Mouse (Mus musculus): ENCODE results near the gene Ltn1. TPM values are rescaled to one million over a fixed set of nuclear protein-coding genes. Genes with fewer than 3 reads are reported as not detected.

Gene Ltn1
- polyA plus RNA-seq (2015; fragmentation: Nextera tagmentation; extraction: Ambion mirVana), result 16.4 and 17.5 TPM in 2 replicates

GRCm38 (mm10) chr16:87432033-87432814 lies at the start of gene Ltn1:
TSS of gene Ltn1 (minus strand) at chr16:87432612.
- WGBS, result under 1% methylated on average over 56 of the region's 56 CpGs
- H3K9ac ChIP-seq, result peak within 1 kb of the TSS; percentile 94
- peak within 1 kb of the TSS; percentile 78 for H3K27ac ChIP-seq (replicated peaks)
- ATAC-seq (ENCODE audit: extremely low read depth, insufficient number of reproducible peaks, low FRiP score, low TSS enrichment), result peak; percentile 97
- H3K4me3 ChIP-seq, result peak within 1 kb of the TSS; percentile 96
- peaks cover 14% of the 10 kb centered on the region for H3K36me3 ChIP-seq
- H3K9me3 ChIP-seq, result no peaks in the 10 kb centered on the region
- peaks cover 8% of the 10 kb centered on the region for H3K4me1 ChIP-seq
- H3K4me2 ChIP-seq, result peak within 1 kb of the TSS; percentile 89
- H3K27me3 ChIP-seq (replicated peaks), result no peaks in the 10 kb centered on the region

GRCm38 (mm10) chr16:87470579-87470978 lies 38.2 kb upstream of the Ltn1 start:
- Histone ChIP-seq H3K9ac (no peak overlapping the region), H3K27me3 (replicated peaks) (no peaks in the 10 kb centered on the region), H3K4me3 (no peak overlapping the region), H3K36me3 (peaks cover 88% of the 10 kb centered on the region), H3K9me3 (no peaks in the 10 kb centered on the region), H3K27ac (replicated peaks) (no peak overlapping the region), H3K4me2 (no peak overlapping the region), H3K4me1 (no peaks in the 10 kb centered on the region)
- 88% methylated on average over 4 of the region's 4 CpGs for WGBS
- ATAC-seq (ENCODE audit: extremely low read depth, insufficient number of reproducible peaks, low FRiP score, low TSS enrichment), result no peak

- H3K27ac ChIP-seq (replicated peaks), result no peak overlapping the region
- WGBS, result 96% methylated on average over 3 of the region's 3 CpGs
These were observed 26.3 kb upstream of the Ltn1 start for GRCm38 (mm10) chr16:87458752-87459151.

GRCm38 (mm10) chr16:87455180-87455611 lies 22.8 kb upstream of the Ltn1 start:
- H3K4me1 ChIP-seq, result peaks cover 20% of the 10 kb centered on the region
- under 1% methylated on average over 38 of the region's 38 CpGs for WGBS
- ATAC-seq (ENCODE audit: extremely low read depth, insufficient number of reproducible peaks, low FRiP score, low TSS enrichment), result peak; percentile 54; the same call in 1 of the 2 replicates
- H3K9ac ChIP-seq, result peak overlapping the region; percentile 95
- peak overlapping the region; percentile 95 for H3K4me2 ChIP-seq
- peak overlapping the region; percentile 89 for H3K4me3 ChIP-seq
- peak overlapping the region; percentile 85 for H3K27ac ChIP-seq (replicated peaks)
- H3K36me3 ChIP-seq, result peaks cover 19% of the 10 kb centered on the region
- no peaks in the 10 kb centered on the region for H3K9me3 ChIP-seq
- H3K27me3 ChIP-seq (replicated peaks), result no peaks in the 10 kb centered on the region

More at GRCm38 (mm10) chr16:87458752-87459151, 26.3 kb upstream of the Ltn1 start:
- no peaks in the 10 kb centered on the region for H3K27me3 ChIP-seq (replicated peaks)
- no peak overlapping the region for H3K4me2 ChIP-seq
- ATAC-seq (ENCODE audit: extremely low read depth, insufficient number of reproducible peaks, low FRiP score, low TSS enrichment), result no peak
- H3K9me3 ChIP-seq, result no peaks in the 10 kb centered on the region
- H3K4me3 ChIP-seq, result no peak overlapping the region
- H3K4me1 ChIP-seq, result peaks cover 20% of the 10 kb centered on the region
- peaks cover 48% of the 10 kb centered on the region for H3K36me3 ChIP-seq
- H3K9ac ChIP-seq, result no peak overlapping the region

GRCm38 (mm10) chr16:87454419-87455179 lies 22.2 kb upstream of the Ltn1 start, which contains the start of gene Usp16:
TSS of gene Usp16 (plus strand) at chr16:87454703.
- peak within 1 kb of the TSS; percentile 95 for H3K9ac ChIP-seq
- H3K27me3 ChIP-seq (replicated peaks), result no peaks in the 10 kb centered on the region
- H3K4me3 ChIP-seq, result peak within 1 kb of the TSS; percentile 89
- ATAC-seq (ENCODE audit: extremely low read depth, insufficient number of reproducible peaks, low FRiP score, low TSS enrichment), result peak; percentile 92
- H3K36me3 ChIP-seq, result peaks cover 13% of the 10 kb centered on the region
- WGBS, result 9% methylated on average over 45 of the region's 45 CpGs
- H3K4me1 ChIP-seq, result peaks cover 20% of the 10 kb centered on the region
- peak within 1 kb of the TSS; percentile 95 for H3K4me2 ChIP-seq
- no peaks in the 10 kb centered on the region for H3K9me3 ChIP-seq
- H3K27ac ChIP-seq (replicated peaks), result peak within 1 kb of the TSS; percentile 85

- Histone ChIP-seq H3K4me3 (no peak overlapping the region), H3K36me3 (0 out of 2 replicates have a peak, but pooled peaks cover under 1% of the 10 kb centered on the region), H3K9me3 (no peaks in the 10 kb centered on the region), H3K27me3 (replicated peaks) (no peaks in the 10 kb centered on the region), H3K27ac (replicated peaks) (no peak overlapping the region), H3K9ac (no peak overlapping the region), H3K4me1 (peaks cover 20% of the 10 kb centered on the region), H3K4me2 (no peak overlapping the region)
- ATAC-seq (ENCODE audit: extremely low read depth, insufficient number of reproducible peaks, low FRiP score, low TSS enrichment), result no peak
- 67% methylated on average over 2 of the region's 2 CpGs for WGBS
These were observed 20.8 kb upstream of the Ltn1 start for GRCm38 (mm10) chr16:87453226-87453625.

- Histone ChIP-seq H3K36me3 (no peaks in the 10 kb centered on the region), H3K9me3 (no peaks in the 10 kb centered on the region), H3K9ac (no peak overlapping the region), H3K4me3 (no peak overlapping the region), H3K4me2 (no peak overlapping the region), H3K27me3 (replicated peaks) (no peaks in the 10 kb centered on the region), H3K27ac (replicated peaks) (no peak overlapping the region), H3K4me1 (peaks cover 12% of the 10 kb centered on the region)
- ATAC-seq (ENCODE audit: extremely low read depth, insufficient number of reproducible peaks, low FRiP score, low TSS enrichment), result no peak
- 80% methylated on average over 3 of the region's 3 CpGs for WGBS
These were observed 13.1 kb upstream of the Ltn1 start for GRCm38 (mm10) chr16:87445528-87445927.

GRCm38 (mm10) chr16:87445110-87445509 lies 12.7 kb upstream of the Ltn1 start:
- H3K4me1 ChIP-seq, result peaks cover 12% of the 10 kb centered on the region

GRCm38 (mm10) chr16:87444071-87444470 lies 11.7 kb upstream of the Ltn1 start:
- H3K9ac ChIP-seq, result no peak overlapping the region
- no peaks in the 10 kb centered on the region for H3K36me3 ChIP-seq
- H3K27me3 ChIP-seq (replicated peaks), result no peaks in the 10 kb centered on the region
- no peaks in the 10 kb centered on the region for H3K9me3 ChIP-seq
- H3K4me2 ChIP-seq, result no peak overlapping the region
- WGBS, result 53% methylated on average over 1 of the region's 1 CpGs
- no peak for ATAC-seq (ENCODE audit: extremely low read depth, insufficient number of reproducible peaks, low FRiP score, low TSS enrichment)
- H3K4me3 ChIP-seq, result no peak overlapping the region
- H3K27ac ChIP-seq (replicated peaks), result no peak overlapping the region
- H3K4me1 ChIP-seq, result peaks cover 19% of the 10 kb centered on the region

More at GRCm38 (mm10) chr16:87445110-87445509, 12.7 kb upstream of the Ltn1 start:
- H3K27me3 ChIP-seq (replicated peaks), result no peaks in the 10 kb centered on the region
- H3K9ac ChIP-seq, result no peak overlapping the region
- no peaks in the 10 kb centered on the region for H3K36me3 ChIP-seq
- no peak for ATAC-seq (ENCODE audit: extremely low read depth, insufficient number of reproducible peaks, low FRiP score, low TSS enrichment)
- H3K4me3 ChIP-seq, result no peak overlapping the region
- H3K27ac ChIP-seq (replicated peaks), result no peak overlapping the region
- no peaks in the 10 kb centered on the region for H3K9me3 ChIP-seq
- no peak overlapping the region for H3K4me2 ChIP-seq

GRCm38 (mm10) chr16:87443245-87443644 lies 10.8 kb upstream of the Ltn1 start:
- no peak for ATAC-seq (ENCODE audit: extremely low read depth, insufficient number of reproducible peaks, low FRiP score, low TSS enrichment)
- H3K4me3 ChIP-seq, result no peak overlapping the region
- H3K4me1 ChIP-seq, result peaks cover 19% of the 10 kb centered on the region
- H3K9me3 ChIP-seq, result no peaks in the 10 kb centered on the region
- no peak overlapping the region for H3K4me2 ChIP-seq
- no peaks in the 10 kb centered on the region for H3K36me3 ChIP-seq
- H3K27me3 ChIP-seq (replicated peaks), result no peaks in the 10 kb centered on the region
- no peak overlapping the region for H3K27ac ChIP-seq (replicated peaks)
- no peak overlapping the region for H3K9ac ChIP-seq

- Histone ChIP-seq H3K9ac (no peak overlapping the region), H3K4me1 (peaks cover 19% of the 10 kb centered on the region), H3K27ac (replicated peaks) (no peak overlapping the region), H3K36me3 (no peaks in the 10 kb centered on the region), H3K4me3 (no peak overlapping the region), H3K4me2 (no peak overlapping the region), H3K27me3 (replicated peaks) (no peaks in the 10 kb centered on the region), H3K9me3 (no peaks in the 10 kb centered on the region)
- WGBS, result 42% methylated on average over 5 of the region's 5 CpGs
- no peak for ATAC-seq (ENCODE audit: extremely low read depth, insufficient number of reproducible peaks, low FRiP score, low TSS enrichment)
These were observed 9.9 kb upstream of the Ltn1 start for GRCm38 (mm10) chr16:87442291-87442690.
